Mouse (Mus musculus): ENCODE results near the gene Slc34a2.

Slc34a2 gene

GRCm38 (mm10) chr5:53025276-53025973, 12.5 kb upstream of the Slc34a2 start:
- DNase-seq (ENCODE audit: low spot score in 2 of 2) = no peak

DNA sequence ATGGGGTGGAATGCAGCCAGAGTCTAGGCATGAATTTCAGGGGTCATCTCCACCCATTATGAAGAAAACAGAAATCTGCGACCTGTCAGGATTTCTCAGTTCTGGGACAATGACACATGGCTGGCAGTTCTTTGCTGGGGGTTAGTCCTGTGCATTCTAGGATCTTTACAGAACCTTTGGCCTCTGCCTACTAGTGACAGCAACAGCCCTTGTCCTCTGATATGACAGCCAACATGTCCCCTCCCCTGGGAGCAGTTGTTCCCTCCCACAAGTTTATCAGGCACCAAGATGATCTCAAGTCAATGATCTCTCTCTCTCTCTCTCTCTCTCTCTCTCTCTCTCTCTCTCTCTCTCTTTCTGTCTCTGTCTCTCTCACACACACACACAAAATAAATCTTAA, 6.5 kb upstream of the Slc34a2 start:
- DNase-seq (ENCODE audit: low spot score in 2 of 2) = no peak

DNA sequence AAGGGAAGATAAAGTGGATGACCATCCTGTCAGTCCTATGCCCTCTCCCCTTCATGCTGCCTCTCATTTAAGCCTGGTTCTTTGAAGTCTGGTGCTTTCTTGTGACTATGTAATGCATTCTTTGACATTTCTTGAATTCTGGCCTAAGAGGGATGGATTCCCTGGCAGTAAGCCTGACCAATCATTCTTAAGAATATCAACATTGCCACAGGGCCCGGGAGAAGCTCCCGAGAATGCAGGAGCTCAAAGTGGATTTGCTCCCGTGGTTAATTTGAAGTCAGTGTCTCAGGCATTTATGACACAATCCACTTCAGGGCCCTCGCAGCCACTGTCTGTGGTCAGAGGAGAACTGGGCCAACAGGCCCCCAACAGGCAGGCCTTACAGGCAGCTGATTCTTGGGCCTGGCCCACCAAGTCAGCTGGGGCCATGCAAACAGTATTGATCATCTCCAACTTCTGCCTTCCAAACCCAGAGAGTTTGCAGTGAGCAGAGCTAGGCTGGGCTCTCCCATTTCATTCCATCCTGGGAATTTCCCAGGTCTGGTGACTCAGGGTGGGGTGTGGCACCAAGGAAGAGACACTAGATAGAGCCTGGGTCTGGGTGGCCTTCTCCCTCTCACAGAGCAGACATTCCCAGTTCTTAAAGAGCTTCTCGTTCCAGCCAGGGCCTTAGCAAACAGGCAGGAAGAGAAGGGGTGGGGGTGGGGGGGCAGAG, 4.3 kb downstream of the Slc34a2 start:
- no peak for DNase-seq (ENCODE audit: low spot score in 2 of 2)

GRCm38 (mm10) chr5:53042771-53043371, 5.0 kb downstream of the Slc34a2 start:
- DNase-seq (ENCODE audit: low spot score in 2 of 2) = no peak

- DNase-seq (ENCODE audit: low spot score in 2 of 2) = no peak
Observed at GRCm38 (mm10) chr5:53043716-53044115, 5.8 kb downstream of the Slc34a2 start.

DNA sequence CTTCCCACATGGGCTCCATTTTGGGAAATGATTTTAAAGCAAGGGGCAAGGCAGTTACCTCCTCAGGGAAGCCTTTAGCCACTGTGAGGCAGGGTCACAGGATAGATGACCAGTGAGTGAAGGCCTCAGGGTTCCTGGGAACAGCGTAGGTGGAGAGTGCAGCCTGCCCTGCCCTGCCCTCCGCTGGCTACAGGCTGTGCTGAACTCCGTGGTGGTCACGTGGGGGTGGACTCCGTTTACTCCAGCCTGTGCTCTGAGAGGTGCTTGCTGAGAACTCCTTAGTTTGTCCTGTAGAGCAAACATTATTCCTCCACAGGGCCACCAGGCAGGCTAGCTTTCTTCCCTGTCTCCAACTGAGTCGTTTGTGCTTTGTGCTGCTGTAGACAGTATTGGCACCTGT, 10.1 kb downstream of the Slc34a2 start:
- DNase-seq (ENCODE audit: low spot score in 2 of 2) = no peak

DNA sequence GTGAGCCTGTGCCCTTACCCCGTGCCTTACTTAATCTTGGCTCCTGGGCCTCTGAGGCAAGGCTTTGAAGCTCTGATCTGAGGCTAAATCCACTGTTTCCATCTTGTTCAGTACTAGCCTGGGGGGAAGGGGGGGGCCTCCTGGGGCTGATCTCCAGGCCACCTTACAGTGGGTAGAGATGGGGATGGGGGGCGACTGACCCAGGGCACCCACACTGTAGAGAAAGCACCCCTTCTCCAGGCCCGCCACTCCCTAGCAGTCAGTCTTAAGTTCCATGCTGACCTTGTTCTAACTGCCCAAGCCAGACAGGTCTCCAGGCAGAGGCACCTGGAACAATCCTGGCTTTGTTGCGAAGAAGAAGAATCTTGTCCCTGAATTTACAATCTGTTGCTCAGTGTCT, 10.7 kb downstream of the Slc34a2 start:
- DNase-seq (ENCODE audit: low spot score in 2 of 2) = no peak

GRCm38 (mm10) chr5:53049046-53049445, 11.2 kb downstream of the Slc34a2 start:
- DNase-seq (ENCODE audit: low spot score in 2 of 2) = no peak

DNA sequence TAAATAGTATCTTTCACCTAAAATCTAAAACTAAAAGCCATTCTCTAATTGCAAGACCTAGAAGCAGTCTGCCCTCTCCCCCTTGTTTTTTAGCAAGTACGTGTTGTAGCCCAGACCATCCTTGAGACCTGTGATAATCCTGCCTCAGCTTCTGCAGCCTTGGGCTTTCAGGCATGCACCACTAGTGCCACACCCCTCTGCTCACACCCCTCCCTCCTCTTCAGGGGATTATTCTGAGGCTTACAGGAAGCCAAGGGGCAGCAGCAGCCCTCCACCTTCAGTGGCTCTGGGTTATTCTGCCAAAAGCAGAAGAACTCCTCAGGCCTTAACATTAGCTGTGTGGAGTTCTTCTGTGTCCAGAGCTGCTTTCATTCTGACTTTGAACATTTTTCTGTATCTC, 13.1 kb downstream of the Slc34a2 start:
- no peak for DNase-seq (ENCODE audit: low spot score in 2 of 2)

DNA sequence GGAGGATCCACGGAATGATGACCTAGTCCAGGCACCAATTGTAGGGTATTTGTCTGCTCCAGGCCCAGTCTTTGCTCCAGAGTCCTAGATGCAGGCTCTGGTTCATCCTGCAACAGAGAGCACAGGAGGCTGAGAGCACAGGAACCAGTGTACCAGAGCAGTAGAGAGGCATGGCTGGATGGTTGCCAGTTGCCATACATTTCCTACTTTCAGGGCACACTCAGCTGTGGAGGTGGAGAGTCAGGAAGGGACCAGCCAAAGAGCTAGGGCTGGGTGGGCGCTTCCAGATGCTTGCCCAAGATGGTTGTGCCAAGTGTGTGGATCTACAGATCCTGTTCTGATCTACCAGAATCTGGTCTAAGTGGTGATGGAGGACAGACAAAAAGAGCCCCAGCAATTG, 15.4 kb downstream of the Slc34a2 start:
- DNase-seq (ENCODE audit: low spot score in 2 of 2) = no peak

DNA sequence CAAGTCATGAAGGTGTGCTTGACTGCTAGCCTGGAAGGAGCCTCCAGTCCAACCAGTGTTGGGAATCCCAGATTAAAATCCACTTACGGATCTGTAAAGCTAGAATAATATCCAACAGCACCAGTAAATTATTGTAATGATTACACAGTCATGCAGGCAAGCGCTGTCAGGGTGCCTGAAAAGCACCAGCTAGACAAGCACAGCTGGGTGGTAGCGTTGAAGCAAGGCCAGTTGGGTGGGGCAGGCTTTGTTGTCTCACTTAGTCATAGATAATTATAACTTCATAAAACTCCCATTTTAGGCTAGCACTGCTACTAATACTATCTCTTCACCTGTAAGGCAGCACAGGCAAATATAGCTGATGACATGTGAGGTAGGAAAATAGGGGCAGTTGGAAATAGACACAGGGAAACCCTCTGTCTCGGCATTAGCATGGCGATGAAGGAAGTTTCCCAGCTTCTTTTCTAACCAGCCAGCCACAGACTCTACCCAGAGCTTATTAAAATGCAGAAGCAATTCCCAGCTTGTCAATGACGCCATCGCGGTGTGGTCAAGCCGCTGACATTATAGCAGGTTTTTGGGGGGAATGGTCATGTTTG, 23.8 kb downstream of the Slc34a2 start:
- DNase-seq (ENCODE audit: low spot score in 2 of 2) = no peak

DNA sequence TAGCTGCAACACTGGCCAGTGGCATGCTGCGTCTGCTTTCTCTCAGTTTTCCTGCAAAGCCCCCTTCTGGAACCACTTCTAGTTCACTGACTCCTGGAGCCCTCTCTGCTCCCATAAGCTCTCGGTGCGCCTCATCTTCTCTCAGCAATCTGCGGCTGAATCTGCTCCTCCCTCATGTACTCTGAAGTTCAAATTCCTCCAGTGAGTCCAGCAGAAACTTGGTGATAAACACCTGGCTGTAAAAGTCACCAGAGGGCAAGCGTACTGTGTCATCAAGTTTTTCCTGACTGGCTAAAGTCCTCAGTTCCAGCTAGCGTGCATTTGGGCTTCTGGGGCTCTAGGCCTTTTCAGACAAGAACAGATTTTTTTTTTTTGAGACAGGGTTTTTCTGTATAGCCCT, 36.7 kb downstream of the Slc34a2 start:
- no peak for DNase-seq (ENCODE audit: low spot score in 2 of 2)

GRCm38 (mm10) chr5:53078453-53078852, 40.6 kb downstream of the Slc34a2 start:
- no peak for DNase-seq (ENCODE audit: low spot score in 2 of 2)

- no peak for DNase-seq (ENCODE audit: low spot score in 2 of 2)
Observed at GRCm38 (mm10) chr5:53087452-53087851, 49.6 kb downstream of the Slc34a2 start.

GRCm38 (mm10) chr5:53091331-53091730, 53.5 kb downstream of the Slc34a2 start:
- no peak for DNase-seq (ENCODE audit: low spot score in 2 of 2)

DNA sequence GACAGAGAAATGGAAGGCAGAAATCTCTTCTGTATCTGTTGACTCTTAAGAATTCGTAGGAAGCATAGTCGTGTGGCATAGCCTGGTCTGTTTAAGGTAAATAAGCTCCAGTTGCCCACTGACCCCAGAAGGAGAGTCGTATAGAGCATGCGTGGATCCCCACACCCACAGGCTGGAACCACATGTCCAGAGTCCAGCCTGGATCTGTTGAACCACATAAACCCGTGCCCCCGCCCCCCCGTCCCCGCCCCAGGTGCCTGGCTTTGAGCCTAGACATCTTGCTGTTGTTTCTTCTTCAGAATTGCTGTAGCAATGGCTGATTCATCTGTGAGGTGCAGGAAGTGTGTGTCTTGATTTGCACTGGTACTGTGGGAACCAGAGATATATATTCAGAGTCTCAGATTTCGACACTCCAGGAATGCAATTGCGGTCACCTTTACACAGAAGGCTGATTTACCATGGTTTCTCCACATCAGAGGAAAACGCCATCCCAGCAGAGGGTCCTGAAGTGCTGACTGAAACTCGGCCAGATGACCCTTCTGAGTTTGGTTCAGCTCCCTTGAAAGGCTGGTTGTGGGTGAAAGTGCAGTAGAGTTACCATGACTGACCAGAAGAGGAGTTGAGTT, 64.1 kb downstream of the Slc34a2 start:
- DNase-seq (ENCODE audit: low spot score in 2 of 2) = no peak

- DNase-seq (ENCODE audit: low spot score in 2 of 2) = no peak
Observed at GRCm38 (mm10) chr5:53104177-53104855, 66.4 kb downstream of the Slc34a2 start.

GRCm38 (mm10) chr5:53105716-53106115, 67.8 kb downstream of the Slc34a2 start:
- DNase-seq (ENCODE audit: low spot score in 2 of 2) = no peak

GRCm38 (mm10) chr5:53106125-53106524, 68.2 kb downstream of the Slc34a2 start:
- no peak for DNase-seq (ENCODE audit: low spot score in 2 of 2)

- DNase-seq (ENCODE audit: low spot score in 2 of 2) = no peak
Observed at GRCm38 (mm10) chr5:53106731-53107130, 68.8 kb downstream of the Slc34a2 start.

- no peak for DNase-seq (ENCODE audit: low spot score in 2 of 2)
Observed at GRCm38 (mm10) chr5:53108026-53108425, 70.1 kb downstream of the Slc34a2 start.

DNA sequence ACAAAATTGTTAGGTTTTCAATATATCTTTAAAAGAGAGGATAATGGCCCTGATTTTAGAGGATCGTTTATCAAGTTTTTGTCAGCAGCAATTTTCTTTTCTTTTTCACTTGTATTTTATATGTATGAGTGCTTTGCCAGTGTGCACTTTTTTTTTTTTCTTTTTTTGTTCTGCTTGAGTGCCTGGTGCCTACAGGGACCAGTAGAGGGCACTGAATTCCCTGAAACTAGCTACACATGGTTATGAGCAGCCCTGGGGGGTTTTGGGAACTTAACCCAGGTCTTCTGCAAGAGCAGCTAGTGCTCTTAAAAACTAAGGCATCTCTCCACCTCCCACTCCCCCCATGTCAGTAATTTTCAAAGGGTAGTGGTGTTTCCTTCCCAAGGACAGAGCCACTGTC, 70.8 kb downstream of the Slc34a2 start:
- DNase-seq (ENCODE audit: low spot score in 2 of 2) = no peak

All from natural killer cell, adult 2 months (primary cell).